Mouse (Mus musculus): ENCODE measurements around the gene Sept7.
"Not testable (repeated sequence)": the region's sequence is repeated elsewhere in the genome, so short reads cannot be mapped to it uniquely, and the experiment has no call there.

Sept7 gene

DNA sequence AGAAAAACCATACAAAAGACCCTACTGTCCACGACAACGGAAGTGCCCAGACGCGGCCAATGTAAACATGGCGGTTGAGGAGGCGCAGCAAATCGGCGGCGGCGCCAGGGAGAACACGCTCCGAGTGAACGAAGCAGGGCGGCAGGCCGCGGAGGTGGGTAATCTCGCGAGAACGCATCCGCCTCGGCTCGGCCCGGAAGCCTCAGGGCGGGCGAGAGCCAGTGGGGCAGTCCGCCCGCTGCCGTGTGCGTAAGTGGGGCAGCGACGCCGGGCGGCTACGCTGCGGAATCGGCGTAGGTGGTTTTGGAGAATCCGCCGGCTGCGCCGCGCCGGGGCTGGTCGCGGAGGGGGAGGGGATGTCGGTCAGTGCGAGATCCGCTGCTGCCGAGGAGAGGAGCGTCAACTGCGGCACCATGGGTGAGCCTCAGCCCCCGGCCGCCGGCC is at the start of gene Sept7:
Sept7 (plus strand) TSS at position 157 of the 444 bp plus-strand sequence.
- DNase-seq (ENCODE audit: low read depth), result peak; percentile 93

DNA sequence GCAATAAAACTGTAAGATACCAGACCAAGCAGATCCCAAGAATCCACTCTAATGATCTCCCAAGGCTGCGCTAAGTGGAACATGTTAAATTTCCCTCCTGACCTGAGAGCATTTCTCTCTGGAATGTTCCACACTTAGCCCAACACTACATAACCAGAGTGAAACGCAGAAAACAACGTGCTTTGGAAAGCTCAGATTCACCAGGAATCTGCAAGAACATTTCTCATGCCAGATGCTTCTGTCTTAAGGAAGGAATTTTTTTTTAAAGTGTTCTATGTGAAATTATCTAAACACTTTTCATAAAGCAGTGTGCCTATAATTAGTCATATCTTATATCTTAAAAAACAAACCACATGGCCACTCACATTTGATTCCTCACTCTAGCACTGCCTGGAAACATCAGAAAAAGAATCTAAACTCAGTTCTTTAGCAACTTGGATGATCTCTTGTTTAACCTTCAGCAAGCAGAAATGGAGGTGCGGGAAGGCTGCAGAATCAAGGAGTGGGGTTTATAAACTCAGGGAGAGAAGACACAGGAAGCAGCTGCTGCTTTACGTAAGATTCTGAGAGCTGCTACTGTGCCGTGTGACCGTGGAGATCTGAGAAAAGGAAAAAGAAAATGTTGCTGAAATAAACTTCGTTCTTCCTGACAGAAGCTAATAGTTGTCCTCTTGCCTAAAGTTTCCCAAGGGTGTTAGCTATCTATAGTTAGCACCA is 44.0 kb upstream of the Sept7 start:
- DNase-seq (ENCODE audit: low read depth), result no peak

DNA sequence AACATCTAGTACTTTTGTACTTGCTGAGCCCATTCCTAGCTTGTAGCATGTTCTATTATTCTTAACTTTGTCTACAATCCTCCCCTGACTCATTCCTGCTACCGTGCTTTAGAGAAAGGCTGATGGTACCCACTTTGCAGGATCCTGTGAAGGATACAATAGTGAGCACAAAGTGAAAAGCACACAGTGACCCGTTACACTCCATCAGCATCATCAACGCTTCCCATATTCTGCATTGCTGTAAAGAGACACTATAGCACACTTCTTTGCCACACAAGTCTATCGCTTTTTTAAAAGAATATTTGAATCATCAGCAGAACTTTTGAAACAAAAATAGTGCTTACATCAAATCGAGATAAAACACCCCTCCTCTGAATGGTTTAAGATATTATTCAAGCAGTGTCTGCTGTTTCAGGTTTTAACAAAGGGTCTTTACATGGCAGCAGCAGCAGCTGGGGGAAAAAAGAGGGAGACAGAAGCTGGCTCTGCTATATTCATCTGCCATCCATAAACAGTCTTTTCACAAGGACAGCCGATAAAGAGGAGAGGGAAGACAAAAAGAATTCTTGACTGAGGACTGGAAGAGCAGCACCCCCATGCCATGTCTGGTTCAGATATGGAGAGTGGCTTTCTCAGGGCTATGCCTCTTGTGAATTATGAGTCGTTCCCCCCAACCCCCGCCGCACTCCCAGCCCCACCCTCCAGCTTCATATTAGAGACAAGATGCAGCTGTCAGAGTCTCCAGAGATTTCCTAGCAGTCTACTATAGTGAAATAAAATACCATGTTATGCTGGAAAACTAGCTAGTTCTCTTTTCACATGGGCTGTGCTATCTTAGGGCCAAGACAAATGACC is 39.7 kb upstream of the Sept7 start:
- no peak for DNase-seq (ENCODE audit: low read depth)

DNA sequence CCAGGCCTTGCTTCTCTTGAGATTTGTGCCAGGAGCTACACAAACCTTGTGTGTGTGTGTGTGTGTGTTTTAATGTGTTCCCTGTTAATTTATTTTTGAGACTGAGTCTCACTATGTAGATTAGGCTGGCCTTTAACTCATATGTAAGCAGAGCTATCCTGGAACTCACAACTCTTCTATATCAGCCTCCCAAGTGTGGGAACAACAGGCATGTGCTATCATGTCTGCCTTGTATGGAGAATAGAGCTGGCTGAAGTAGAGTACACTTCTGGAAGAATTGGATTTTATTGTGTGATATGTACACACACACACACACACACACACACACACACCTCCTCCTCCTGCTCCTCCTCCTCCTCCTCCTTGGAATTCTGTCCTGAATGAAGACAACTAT is 39.1 kb upstream of the Sept7 start:
- DNase-seq (ENCODE audit: low read depth), result no peak

DNA sequence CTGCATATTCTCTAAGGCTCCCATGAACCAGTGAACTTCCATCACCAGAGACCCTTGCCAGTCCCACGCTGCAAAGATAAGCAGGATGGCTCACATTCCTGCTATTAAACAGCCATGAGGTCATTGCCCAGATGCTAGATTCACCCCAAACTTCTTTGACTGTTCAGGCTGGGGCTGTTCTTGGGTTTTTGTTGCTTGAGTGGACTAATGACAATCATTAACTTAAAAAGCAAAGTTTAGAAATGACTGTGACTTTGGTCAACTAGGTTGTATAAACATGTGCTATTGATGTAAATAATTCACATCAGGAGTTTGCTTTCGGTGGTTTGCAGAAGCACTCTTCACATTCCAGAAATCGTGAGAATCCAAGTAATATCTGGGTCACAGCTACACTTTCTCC is 36.8 kb upstream of the Sept7 start:
- no peak for DNase-seq (ENCODE audit: low read depth)

DNA sequence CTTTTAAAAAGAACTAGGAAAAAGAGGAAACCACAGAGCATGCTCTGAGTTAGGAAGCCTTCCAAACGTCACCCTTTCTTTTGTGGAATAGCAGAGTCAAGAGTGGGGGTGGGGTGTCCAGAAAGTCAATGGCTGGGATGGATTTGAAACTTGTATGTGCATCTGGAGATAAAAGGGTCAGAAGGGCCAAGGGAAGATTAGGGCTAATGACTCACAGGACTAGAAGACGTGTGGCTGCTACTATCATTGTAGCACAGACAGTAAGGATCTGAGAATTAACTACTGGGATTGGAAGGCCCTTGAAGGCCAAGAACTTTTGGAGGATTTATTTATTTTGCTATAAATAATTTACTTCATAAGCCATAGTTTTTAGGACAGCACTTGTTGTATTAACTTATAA is 36.0 kb upstream of the Sept7 start:
- DNase-seq (ENCODE audit: low read depth), result no peak

DNA sequence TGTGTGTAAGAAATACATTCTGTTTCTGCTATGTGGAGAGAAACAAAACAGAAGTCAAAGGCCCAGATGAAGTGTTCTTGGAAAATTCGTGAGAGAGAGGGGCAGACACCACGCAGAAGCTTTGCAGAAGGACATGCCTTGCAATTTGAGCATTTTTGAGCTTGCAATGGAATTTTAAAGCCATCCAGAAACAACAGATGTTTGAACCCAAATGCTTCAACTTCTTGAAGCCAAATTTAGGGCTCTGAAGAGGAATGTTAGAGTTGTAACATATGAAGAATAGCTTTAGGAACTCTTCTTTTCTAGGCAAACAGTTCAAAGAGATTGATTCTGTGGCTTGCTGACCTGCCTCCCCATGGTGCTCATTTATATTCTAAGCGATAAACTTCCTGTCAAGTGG is 33.3 kb upstream of the Sept7 start:
- DNase-seq (ENCODE audit: low read depth), result no peak

DNA sequence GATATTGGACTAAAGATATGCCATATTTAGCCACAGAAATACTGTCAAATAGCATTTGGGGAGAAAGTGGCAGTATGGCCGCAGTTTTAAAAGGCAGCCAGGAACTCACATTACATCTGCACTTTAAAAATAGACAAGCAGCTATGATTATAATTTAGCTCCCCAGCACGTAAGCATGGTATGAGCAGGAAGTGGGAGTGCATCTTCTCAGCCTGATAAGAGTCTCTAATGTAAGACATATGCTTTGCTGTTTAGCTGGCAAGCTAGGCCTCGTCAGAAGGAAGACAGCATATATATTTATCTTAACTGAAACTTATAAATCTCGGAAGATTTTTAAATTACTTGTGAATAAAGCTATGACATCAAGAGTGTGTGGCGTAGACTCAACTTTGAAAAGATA is 32.4 kb upstream of the Sept7 start:
- DNase-seq (ENCODE audit: low read depth), result no peak

DNA sequence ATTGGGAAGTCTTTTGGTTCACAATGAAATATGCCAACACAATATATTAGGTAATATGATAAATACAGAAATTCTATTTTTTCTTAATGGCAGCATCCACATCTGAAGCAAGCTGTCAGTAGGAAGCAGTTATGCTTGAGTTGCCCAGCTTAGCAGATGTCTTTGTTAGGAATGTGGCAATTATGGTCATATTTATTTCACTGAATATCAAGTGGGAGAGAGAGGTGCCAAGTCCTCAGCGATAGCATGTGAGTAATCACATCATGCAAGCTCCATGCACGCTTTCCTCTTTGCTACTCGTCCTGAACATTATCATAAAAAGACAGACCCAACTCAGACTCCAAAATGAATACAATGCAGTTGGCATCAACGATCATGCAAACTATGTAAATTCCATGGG is 27.3 kb upstream of the Sept7 start:
- DNase-seq (ENCODE audit: low read depth), result no peak

DNA sequence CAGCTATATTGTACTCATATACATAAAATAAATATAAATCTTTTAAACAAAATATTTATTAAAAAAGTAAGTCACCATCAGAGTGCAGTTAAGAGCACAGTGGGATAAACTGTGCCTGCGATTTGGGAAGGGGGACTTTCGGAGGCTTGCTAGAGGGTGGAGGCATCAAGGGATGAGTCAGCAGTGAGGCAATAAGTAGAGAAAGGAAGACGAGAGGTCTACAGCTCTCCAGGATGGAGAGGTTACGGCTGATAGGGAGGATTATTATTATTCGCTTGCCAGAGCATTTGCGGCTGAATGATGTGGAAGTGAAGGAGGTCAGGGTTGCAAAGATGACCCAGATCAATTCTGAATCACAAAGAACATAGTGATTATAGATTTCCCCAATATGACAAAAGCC is 22.5 kb upstream of the Sept7 start:
- DNase-seq (ENCODE audit: low read depth), result no peak

DNA sequence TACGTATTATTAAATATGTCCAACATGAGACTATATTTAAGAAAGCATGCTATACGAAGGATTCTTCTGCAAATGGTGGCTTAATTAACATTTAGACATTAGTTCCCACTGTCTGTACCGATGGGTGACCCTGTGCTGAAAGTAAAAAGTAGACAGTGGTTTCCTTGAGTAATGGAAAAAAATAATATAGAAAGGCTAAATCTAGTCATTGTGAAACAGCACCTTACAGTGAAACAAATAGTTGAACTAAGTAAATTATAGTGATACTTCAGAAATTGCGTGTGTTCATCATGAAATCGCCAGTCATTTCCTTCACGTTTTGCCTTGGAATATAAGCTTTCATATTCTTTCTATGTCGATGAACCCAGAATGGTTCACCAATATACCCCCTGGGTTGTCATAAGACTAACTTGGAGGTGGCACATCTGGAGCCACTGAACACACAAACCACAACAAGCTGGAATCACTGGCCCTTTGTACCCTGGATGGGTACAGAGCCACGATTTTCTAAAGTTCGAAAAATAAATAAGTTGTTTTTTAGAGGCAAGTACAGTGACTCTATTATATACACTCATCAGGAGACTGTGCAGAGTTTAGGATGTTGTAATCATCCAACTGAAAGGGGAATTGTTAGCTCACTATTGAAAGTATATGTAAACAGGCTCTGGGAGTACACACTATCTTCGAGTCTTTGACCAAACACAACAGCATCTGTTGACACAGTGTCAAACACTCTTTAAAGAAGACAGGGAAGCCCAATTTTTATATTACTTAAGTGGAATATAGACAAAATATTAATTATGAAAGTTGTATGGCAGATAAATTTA is 21.8 kb upstream of the Sept7 start:
- DNase-seq (ENCODE audit: low read depth), result no peak

DNA sequence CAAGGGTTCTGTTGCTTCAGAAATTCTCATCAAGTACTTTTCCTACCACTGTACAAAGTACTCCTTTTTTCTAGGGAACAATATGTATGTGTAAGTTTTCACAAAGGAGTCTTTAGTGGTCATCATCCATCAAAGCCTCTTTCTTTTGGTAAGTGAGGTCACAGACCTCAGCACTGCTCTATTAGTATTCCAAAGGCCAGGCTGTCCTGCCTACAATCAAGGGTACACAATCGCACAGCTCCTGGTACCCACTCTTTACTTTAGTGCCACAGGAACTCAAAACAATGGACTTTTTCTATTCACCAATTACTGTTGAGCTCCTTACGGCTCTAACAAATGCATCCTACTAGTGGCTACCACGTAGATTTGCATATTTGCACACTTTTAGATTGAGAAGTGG is 11.2 kb upstream of the Sept7 start:
- DNase-seq (ENCODE audit: low read depth), result no peak

DNA sequence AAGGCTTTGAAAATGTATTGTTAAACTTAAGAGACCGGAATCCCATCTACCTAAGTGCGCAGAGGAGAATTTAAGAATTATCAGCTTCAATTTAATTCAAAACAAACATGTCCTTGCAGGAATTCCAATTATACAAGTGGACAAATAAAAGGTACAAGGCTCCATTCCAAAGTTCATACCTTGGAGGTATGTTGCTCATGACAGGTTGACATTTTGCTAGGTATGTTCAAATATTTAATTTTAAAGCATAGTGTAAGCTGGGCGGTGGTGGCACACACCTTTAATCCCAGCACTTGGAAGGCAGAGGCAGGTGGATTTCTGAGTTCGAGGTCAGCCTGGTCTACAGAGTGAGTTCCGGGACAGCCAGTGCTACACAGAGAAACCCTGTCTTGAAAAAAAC is 10.5 kb upstream of the Sept7 start:
- DNase-seq (ENCODE audit: low read depth), result not testable (repeated sequence)

DNA sequence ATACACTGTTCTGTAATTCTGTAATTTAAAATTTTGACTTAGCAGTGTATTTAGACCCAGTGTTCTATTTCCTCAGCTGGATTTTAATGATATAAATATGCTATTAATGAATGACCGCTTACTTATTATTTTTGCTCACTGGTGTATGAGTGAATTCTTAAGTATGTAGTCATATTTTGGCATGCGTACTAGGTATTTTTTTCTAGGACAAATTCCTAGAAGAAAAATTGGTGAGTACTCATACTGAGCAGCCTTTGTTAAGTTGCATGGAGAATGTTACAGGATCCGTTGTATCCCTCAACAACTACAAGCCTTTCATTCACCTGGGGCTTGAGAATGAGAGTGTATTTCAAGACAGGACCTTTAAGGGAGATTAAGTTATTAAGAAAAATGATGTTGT is 10.0 kb upstream of the Sept7 start:
- DNase-seq (ENCODE audit: low read depth), result no peak

DNA sequence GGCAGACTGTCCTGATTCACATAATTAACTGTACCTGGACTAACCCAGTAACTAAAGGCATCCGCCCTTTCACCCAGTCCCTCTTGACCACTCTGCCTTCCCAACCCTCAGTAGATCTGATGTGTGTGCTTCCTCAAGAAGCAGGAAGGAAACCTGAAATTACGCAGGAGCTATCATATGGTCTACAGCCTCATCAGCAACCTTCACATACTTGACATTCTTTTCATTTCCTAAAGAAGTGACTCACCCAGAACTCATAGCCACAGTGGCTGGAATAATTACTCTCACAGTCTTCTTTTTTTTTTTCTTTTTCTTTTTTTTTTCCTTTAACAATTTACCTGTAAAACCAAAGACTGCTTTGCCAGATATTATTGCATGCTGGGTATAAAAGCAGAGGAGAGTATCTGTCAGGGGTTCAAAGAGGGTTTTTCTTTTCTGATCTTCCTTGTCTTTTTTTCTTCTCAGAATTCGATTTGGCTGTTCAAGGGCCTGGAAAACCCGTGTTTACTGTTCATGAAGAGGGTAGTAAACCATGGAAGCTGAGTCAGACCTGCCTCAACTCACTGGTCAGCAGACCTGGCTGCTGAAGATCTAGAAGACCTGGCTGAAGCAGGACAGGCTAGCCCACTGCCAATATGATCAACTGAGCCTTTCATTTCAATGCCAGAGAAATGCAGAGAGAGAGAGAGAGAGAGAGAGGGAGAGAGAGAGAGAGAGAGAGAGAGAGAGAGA is 8.1 kb upstream of the Sept7 start:
- no peak for DNase-seq (ENCODE audit: low read depth)

DNA sequence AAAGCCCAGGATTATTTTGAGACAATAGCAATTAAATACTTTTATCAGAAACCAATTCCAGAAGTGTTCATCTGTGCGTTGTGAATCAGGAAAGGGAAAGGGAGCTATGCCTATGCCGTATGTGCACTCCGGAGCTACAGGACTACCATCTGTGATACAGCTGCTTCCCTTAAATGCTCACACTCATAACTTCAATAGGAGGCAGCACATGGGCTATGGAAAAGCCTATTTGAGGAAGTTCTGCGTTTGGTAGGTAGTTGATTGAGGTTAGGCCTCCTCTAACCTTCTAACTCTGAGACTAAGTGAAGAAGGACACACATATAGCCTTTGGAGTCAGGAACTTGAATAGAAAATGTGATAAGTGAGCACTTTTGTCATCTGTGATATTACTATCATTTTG is 7.1 kb upstream of the Sept7 start:
- DNase-seq (ENCODE audit: low read depth), result no peak

DNA sequence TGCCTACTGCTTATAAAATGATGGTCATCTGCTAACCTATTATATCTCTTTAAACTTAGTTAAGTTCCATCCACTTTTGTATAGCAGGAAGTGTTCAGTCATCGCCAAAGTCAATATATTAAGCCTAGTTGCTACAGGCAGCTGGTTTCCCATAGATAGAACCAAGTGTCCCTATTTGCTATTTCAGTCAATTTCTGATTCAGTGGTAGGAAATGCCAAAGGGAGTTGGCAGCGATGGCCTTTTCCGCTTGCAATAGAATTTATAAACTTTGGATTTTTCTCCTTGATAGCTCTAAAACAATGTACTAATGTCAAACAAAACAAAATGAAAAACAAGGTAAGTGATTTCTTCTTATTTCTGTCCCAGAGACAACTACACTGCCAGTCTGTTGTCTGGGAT is 5.7 kb upstream of the Sept7 start:
- DNase-seq (ENCODE audit: low read depth), result no peak

DNA sequence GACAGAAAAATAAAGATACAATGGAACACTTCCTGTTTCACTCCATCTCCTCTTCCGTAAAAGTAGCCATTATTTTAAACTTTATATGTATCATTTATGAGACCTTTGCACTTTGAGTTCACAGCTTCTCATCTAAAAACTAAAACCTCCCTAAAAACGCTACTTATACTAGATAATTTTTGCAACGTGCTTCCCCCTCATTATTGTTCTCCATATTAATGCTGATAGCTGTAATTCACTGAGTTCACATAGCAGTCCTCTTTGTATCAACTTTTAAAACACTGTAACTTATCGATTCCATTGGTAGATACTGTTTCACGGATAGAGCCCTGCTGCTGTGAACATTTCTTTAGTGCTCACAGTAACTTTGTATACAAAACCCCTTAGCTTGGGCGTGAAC is 1.1 kb upstream of the Sept7 start:
- DNase-seq (ENCODE audit: low read depth), result no peak

DNA sequence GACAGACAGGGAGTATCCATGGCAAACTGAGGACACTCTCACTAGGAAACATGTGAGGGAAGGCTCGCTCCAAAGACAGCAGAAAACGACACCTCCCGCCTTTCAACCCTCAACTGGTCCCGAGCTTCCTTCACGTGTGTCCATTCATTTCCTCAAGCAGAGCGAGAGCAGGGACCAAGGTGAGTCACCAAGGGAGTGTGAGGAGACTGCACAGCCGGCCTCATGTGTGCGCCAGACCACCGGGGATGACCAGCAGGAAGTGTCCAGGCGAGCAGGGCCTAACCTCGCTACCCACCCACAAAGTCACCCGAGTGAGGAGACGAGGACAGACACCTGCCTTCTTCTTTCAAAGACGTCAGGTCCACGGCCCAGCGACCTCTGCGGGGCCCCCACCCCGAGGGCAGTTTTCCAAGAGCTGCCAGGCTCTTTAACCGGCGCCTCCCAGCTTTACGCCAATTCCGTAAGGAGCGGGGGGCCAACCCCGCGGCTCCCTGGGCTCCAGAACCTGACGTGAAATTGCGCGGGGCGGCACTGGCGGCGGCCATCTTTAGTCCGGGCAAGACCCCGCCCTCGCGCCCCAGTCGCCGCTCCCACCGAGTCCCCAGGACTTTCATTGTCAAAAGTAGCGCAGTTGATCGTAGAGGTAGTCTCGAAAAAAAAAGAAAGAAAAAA is 492 bp upstream of the Sept7 start:
- DNase-seq (ENCODE audit: low read depth), result peak; percentile 62

DNA sequence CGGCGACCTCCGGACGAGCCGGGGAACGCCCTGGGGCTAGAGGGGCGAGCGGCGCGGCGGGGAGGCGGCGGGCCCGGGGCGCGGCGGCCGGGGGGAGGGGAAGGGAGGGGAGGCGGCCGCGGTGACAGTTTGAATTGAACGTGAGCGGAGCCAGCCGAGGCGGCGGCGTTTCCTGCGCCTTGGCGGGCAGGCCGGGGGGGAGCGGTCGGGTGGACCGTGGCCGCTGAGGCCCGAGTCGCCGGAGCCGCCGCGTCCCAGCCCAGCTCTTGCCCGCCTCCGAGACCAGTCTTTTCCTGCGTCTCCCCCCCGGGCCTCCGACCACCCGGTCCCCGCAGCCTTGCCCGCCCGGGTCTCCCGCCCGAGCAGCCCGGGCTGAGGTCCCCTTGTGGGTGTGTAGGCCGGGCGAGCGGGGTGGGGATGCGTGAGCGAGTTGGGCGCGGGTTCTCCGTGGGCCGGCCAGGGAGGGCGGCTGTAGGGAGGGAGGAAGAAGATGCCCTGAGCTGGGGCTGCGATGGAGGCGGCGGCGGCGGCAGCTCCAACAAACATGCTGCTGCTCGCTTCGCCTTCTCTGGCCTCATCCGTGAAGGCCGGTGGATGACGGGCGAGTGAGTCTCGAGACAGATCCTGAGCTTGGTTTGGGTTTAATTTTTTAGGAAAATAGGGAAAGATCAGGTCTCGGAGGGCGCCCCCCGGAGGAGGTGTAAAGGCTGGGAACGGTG is 679 bp downstream of the Sept7 start:
- no peak for DNase-seq (ENCODE audit: low read depth)

DNA sequence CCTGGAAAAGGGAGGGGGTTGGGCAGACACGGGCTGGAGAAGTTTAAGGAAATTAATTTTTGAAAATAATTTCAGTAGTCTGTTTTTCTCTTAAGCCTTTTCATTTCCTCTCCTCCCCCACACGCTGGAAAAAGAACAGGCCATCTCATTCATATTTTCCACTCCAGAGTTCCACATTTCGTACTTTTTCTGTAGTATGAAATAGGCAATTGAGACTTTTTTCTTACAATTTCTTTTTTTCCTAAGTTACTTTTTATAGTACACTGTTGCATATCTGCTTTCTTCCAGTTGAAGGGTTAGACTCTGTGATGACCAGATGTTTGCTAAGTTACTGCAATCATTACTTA is 1.2 kb downstream of the Sept7 start:
- DNase-seq (ENCODE audit: low read depth), result no peak

All from fibroblast of lung, adult 2 months (primary cell).